Mouse (Mus musculus): ENCODE measurements around the gene Fhl3.

DNA sequence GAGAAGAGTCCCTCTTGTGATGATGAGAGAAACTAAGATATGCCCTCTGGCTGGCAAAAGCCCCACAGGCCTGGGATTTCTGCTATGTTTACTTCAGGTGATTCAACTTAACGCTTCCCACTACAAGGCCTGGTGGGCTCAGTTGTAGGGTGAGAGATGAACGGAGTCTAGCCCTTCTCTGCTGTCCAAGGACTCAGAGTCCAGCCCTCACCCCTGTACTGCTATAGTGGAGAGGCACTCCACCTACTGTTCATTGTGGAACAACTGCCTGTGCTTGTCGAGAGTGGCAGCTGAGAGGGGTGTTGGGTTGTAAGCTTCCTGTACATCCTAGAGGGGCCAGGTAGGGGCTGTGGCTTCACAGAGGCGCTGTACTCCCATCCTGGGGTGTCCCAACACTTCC lies 37.5 kb downstream of the Fhl3 start:
- TF ChIP-seq POLR2A (IDR thresholded peaks at IDR 0.05; ENCODE audit: low read depth, low read length) (no peak), CTCF (IDR thresholded peaks at IDR 0.05; ENCODE audit: extremely low read depth, insufficient read depth, insufficient read length, insufficient replicate concordance) (no peak)

Measured in spleen, adult 2 months (tissue).